Mouse (Mus musculus): ENCODE measurements around the gene D10Jhu81e. TPM values are rescaled to one million over a fixed set of nuclear protein-coding genes. Genes with fewer than 3 reads are reported as not detected.
A peak's percentile ranks its signal among the peaks of the same experiment; 100 is the strongest.

D10Jhu81e gene
- polyA plus RNA-seq, 1 experiment from 2014 or later: 43.2 TPM

- no peaks in the 10 kb centered on the region for H3K9me3 ChIP-seq (replicated peaks)
- no peak overlapping the region for H3K9ac ChIP-seq
- H3K4me3 ChIP-seq (replicated peaks): no peak overlapping the region
- no peaks in the 10 kb centered on the region for H3K27me3 ChIP-seq
- H3K27ac ChIP-seq: no peak overlapping the region
- no peak overlapping the region for H3K4me2 ChIP-seq
- ATAC-seq (replicated peaks; ENCODE audit: low FRiP score): no peak
- peaks cover 10% of the 10 kb centered on the region for H3K4me1 ChIP-seq
- H3K36me3 ChIP-seq: peaks cover 53% of the 10 kb centered on the region
- WGBS: 81% methylated on average over 8 of the region's 8 CpGs
These were observed 8.5 kb downstream of the D10Jhu81e start for GRCm38 (mm10) chr10:78161096-78161495.

- no peak overlapping the region for H3K9ac ChIP-seq
- H3K4me3 ChIP-seq (replicated peaks): no peak overlapping the region
- H3K27ac ChIP-seq: no peak overlapping the region
- H3K4me2 ChIP-seq: no peak overlapping the region; the same call in 1 of the 2 replicates
- peaks cover 10% of the 10 kb centered on the region for H3K4me1 ChIP-seq
- H3K9me3 ChIP-seq (replicated peaks): no peaks in the 10 kb centered on the region
- no peaks in the 10 kb centered on the region for H3K27me3 ChIP-seq
- H3K36me3 ChIP-seq: peaks cover 47% of the 10 kb centered on the region
- peak; percentile 22 for ATAC-seq (replicated peaks; ENCODE audit: low FRiP score)
- WGBS: 84% methylated on average over 16 of the region's 16 CpGs
These were observed 9.1 kb downstream of the D10Jhu81e start for GRCm38 (mm10) chr10:78160369-78161095.

- Histone ChIP-seq H3K4me2 (peak overlapping the region; percentile 57), H3K9me3 (replicated peaks) (no peaks in the 10 kb centered on the region), H3K4me1 (peaks cover 10% of the 10 kb centered on the region), H3K9ac (0 out of 2 replicates have a peak overlapping the region, but pooled peaks have one; percentile 14), H3K27ac (peak overlapping the region; percentile 58; the same call in 1 of the 2 replicates), H3K27me3 (no peaks in the 10 kb centered on the region), H3K36me3 (peaks cover 41% of the 10 kb centered on the region), H3K4me3 (replicated peaks) (peak overlapping the region; percentile 26)
- 4% methylated on average over 7 of the region's 7 CpGs for WGBS
- ATAC-seq (replicated peaks; ENCODE audit: low FRiP score): peak; percentile 85
These were observed 9.7 kb downstream of the D10Jhu81e start for GRCm38 (mm10) chr10:78159906-78160305.

- H3K4me3 ChIP-seq (replicated peaks): peak overlapping the region; percentile 26
- H3K36me3 ChIP-seq: peaks cover 35% of the 10 kb centered on the region
- H3K9me3 ChIP-seq (replicated peaks): no peaks in the 10 kb centered on the region
- ATAC-seq (replicated peaks; ENCODE audit: low FRiP score): peak; percentile 43
- H3K27me3 ChIP-seq: no peaks in the 10 kb centered on the region
- peak overlapping the region; percentile 58 for H3K27ac ChIP-seq
- 0 out of 2 replicates have a peak overlapping the region, but pooled peaks have one; percentile 14 for H3K9ac ChIP-seq
- 12% methylated on average over 17 of the region's 17 CpGs for WGBS
- peaks cover 10% of the 10 kb centered on the region for H3K4me1 ChIP-seq
- H3K4me2 ChIP-seq: peak overlapping the region; percentile 57
These were observed 10.2 kb downstream of the D10Jhu81e start for GRCm38 (mm10) chr10:78159252-78159878.

GRCm38 (mm10) chr10:78158041-78158440 is 11.5 kb downstream of the D10Jhu81e start:
- Histone ChIP-seq H3K4me3 (replicated peaks) (no peak overlapping the region), H3K36me3 (peaks cover 25% of the 10 kb centered on the region)
- ATAC-seq (replicated peaks; ENCODE audit: low FRiP score): no peak

GRCm38 (mm10) chr10:78156926-78157325 is 12.7 kb downstream of the D10Jhu81e start:
- H3K4me1 ChIP-seq: peaks cover 10% of the 10 kb centered on the region
- no peak overlapping the region for H3K4me3 ChIP-seq (replicated peaks)
- no peak overlapping the region for H3K9ac ChIP-seq
- H3K27ac ChIP-seq: no peak overlapping the region
- no peak for ATAC-seq (replicated peaks; ENCODE audit: low FRiP score)
- no peak overlapping the region for H3K4me2 ChIP-seq
- no peaks in the 10 kb centered on the region for H3K9me3 ChIP-seq (replicated peaks)
- peaks cover 14% of the 10 kb centered on the region for H3K36me3 ChIP-seq
- 83% methylated on average over 6 of the region's 6 CpGs for WGBS
- H3K27me3 ChIP-seq: no peaks in the 10 kb centered on the region

More at GRCm38 (mm10) chr10:78158041-78158440, 11.5 kb downstream of the D10Jhu81e start:
- H3K9me3 ChIP-seq (replicated peaks): no peaks in the 10 kb centered on the region
- H3K4me1 ChIP-seq: peaks cover 10% of the 10 kb centered on the region
- WGBS: 80% methylated on average over 15 of the region's 15 CpGs
- H3K27me3 ChIP-seq: no peaks in the 10 kb centered on the region
- H3K4me2 ChIP-seq: no peak overlapping the region
- H3K27ac ChIP-seq: no peak overlapping the region
- H3K9ac ChIP-seq: no peak overlapping the region

- WGBS: 52% methylated on average over 10 of the region's 10 CpGs
These were observed 20.5 kb downstream of the D10Jhu81e start for GRCm38 (mm10) chr10:78148834-78149766.

GRCm38 (mm10) chr10:78147908-78148441 is 21.6 kb downstream of the D10Jhu81e start:
- Histone ChIP-seq H3K27ac (no peak overlapping the region), H3K27me3 (no peaks in the 10 kb centered on the region), H3K9me3 (replicated peaks) (no peaks in the 10 kb centered on the region), H3K4me2 (no peak overlapping the region), H3K4me1 (peaks cover 11% of the 10 kb centered on the region), H3K36me3 (no peaks in the 10 kb centered on the region), H3K9ac (no peak overlapping the region), H3K4me3 (replicated peaks) (no peak overlapping the region)
- 82% methylated on average over 4 of the region's 4 CpGs for WGBS
- ATAC-seq (replicated peaks; ENCODE audit: low FRiP score): no peak

More at GRCm38 (mm10) chr10:78148834-78149766, 20.5 kb downstream of the D10Jhu81e start:
- Histone ChIP-seq H3K9ac (no peak overlapping the region), H3K4me1 (peaks cover 11% of the 10 kb centered on the region), H3K4me2 (no peak overlapping the region), H3K36me3 (no peaks in the 10 kb centered on the region), H3K27me3 (no peaks in the 10 kb centered on the region), H3K4me3 (replicated peaks) (no peak overlapping the region), H3K9me3 (replicated peaks) (no peaks in the 10 kb centered on the region), H3K27ac (peak overlapping the region; percentile 13; the same call in 1 of the 2 replicates)
- ATAC-seq (replicated peaks; ENCODE audit: low FRiP score): peak; percentile 43; the same call in 1 of the 2 replicates

- H3K4me2 ChIP-seq: no peak overlapping the region
These were observed 25.7 kb downstream of the D10Jhu81e start for GRCm38 (mm10) chr10:78143727-78144505.

GRCm38 (mm10) chr10:78140843-78141242 is 28.7 kb downstream of the D10Jhu81e start:
- Histone ChIP-seq H3K9ac (no peak overlapping the region), H3K27ac (0 out of 2 replicates have a peak overlapping the region, but pooled peaks have one; percentile 9), H3K4me1 (peaks cover 29% of the 10 kb centered on the region), H3K4me2 (no peak overlapping the region), H3K9me3 (replicated peaks) (no peaks in the 10 kb centered on the region), H3K36me3 (no peaks in the 10 kb centered on the region), H3K27me3 (no peaks in the 10 kb centered on the region), H3K4me3 (replicated peaks) (no peak overlapping the region)
- 85% methylated on average over 3 of the region's 3 CpGs for WGBS
- no peak for ATAC-seq (replicated peaks; ENCODE audit: low FRiP score)

More at GRCm38 (mm10) chr10:78143727-78144505, 25.7 kb downstream of the D10Jhu81e start:
- WGBS: 55% methylated on average over 8 of the region's 8 CpGs
- peaks cover 21% of the 10 kb centered on the region for H3K4me1 ChIP-seq
- no peak overlapping the region for H3K4me3 ChIP-seq (replicated peaks)
- H3K9me3 ChIP-seq (replicated peaks): no peaks in the 10 kb centered on the region
- H3K27me3 ChIP-seq: no peaks in the 10 kb centered on the region
- no peaks in the 10 kb centered on the region for H3K36me3 ChIP-seq
- no peak for ATAC-seq (replicated peaks; ENCODE audit: low FRiP score)
- no peak overlapping the region for H3K27ac ChIP-seq
- H3K9ac ChIP-seq: no peak overlapping the region

- Histone ChIP-seq H3K36me3 (no peaks in the 10 kb centered on the region), H3K9me3 (replicated peaks) (no peaks in the 10 kb centered on the region), H3K4me3 (replicated peaks) (no peak overlapping the region), H3K4me1 (peaks cover 35% of the 10 kb centered on the region), H3K9ac (no peak overlapping the region), H3K4me2 (no peak overlapping the region), H3K27me3 (no peaks in the 10 kb centered on the region), H3K27ac (no peak overlapping the region)
- no peak for ATAC-seq (replicated peaks; ENCODE audit: low FRiP score)
- 92% methylated on average over 1 of the region's 1 CpGs for WGBS
These were observed 29.4 kb downstream of the D10Jhu81e start for GRCm38 (mm10) chr10:78140251-78140600.

Data from kidney, embryonic 15.5 days (tissue).